Mouse (Mus musculus) spleen, adult 10 weeks (tissue): ENCODE measurements around the gene Nup205. TPM values are rescaled to one million over a fixed set of nuclear protein-coding genes. Genes with fewer than 3 reads are reported as not detected.

Experiments used
- polyA plus RNA-seq: library from polyadenylated mRNA; stranded (reverse); fragments of 350-450 nt; fragmentation: Illumina TruSeq; extraction: RNeasy Lipid Tissue Mini Kit (QIAGEN cat#74804); gene quantifications from one replicate; pipeline ENCODE4 v1.2.3, GENCODE M21; 2015; ENCODE audit warnings: low replicate concordance; ENCODE audit not compliant: insufficient read depth

Gene Nup205
- 46.3 TPM for polyA plus RNA-seq

GRCm38 (mm10) chr6:35176979-35177649 is at the start of gene Nup205:
Gene Nup205 (plus strand): TSS chr6:35177421.

GRCm38 (mm10) chr6:35133579-35134488 is 43.4 kb upstream of the Nup205 start, which contains the start of gene Cnot4:
Gene Cnot4 (minus strand): TSS chr6:35133724.

Other genes with a start within 250 kb of the Nup205 start
- 0.21 TPM for gene Slc23a4, start 189.0 kb upstream of the Nup205 start, polyA plus RNA-seq
- 36.3 TPM for gene Cnot4, start 43.7 kb upstream of the Nup205 start, polyA plus RNA-seq
- not detected for gene Slc13a4, start 130.7 kb downstream of the Nup205 start, polyA plus RNA-seq
- gene Fam180a, start 148.7 kb downstream of the Nup205 start, polyA plus RNA-seq, result 1.3 TPM